Mouse (Mus musculus): ENCODE data around the gene Clptm1.
A peak's percentile ranks its signal among the peaks of the same experiment; 100 is the strongest.
"Not testable (repeated sequence)": the region's sequence is repeated elsewhere in the genome, so short reads cannot be mapped to it uniquely, and the experiment has no call there.

Clptm1 gene

GRCm38 (mm10) chr7:19604606-19605214 lies 60.1 kb downstream of the Clptm1 start:
- DNase-seq, result not testable (repeated sequence)

- peak; percentile 94 for DNase-seq
Observed at GRCm38 (mm10) chr7:19603849-19604605, 60.8 kb downstream of the Clptm1 start, which contains the start of gene Clasrp. Gene Clasrp (minus strand): TSS chr7:19604486.

- no peak for DNase-seq
Observed at GRCm38 (mm10) chr7:19603055-19603454, 61.8 kb downstream of the Clptm1 start.

- DNase-seq, result no peak
Observed at GRCm38 (mm10) chr7:19600562-19600961, 64.3 kb downstream of the Clptm1 start.

GRCm38 (mm10) chr7:19593061-19593730 lies 71.6 kb downstream of the Clptm1 start:
- DNase-seq, result no peak

- DNase-seq, result peak; percentile 74
Observed at GRCm38 (mm10) chr7:19589917-19590316, 74.9 kb downstream of the Clptm1 start.

- peak; percentile 70 for DNase-seq
Observed at GRCm38 (mm10) chr7:19589207-19589606, 75.6 kb downstream of the Clptm1 start.

- DNase-seq, result no peak
Observed at GRCm38 (mm10) chr7:19586269-19586668, 78.6 kb downstream of the Clptm1 start.
